Mouse (Mus musculus) embryonic facial prominence, embryonic 11.5 days (tissue): ENCODE data around the gene Sycp2l. TPM values are rescaled to one million over a fixed set of nuclear protein-coding genes. Genes with fewer than 3 reads are reported as not detected.

Experiments used
- ATAC-seq: fragments of 200-750 bp; cut with Nextera tagmentation; replicated peaks from 2 replicates; pipeline ENCODE4 v1.8.0; 2017; ENCODE audit warnings: low read depth; ENCODE audit not compliant: insufficient number of reproducible peaks, low FRiP score, low TSS enrichment
- DNase-seq: peaks from one replicate; pipeline ENCODE4 v3.0.0-alpha.2; 2015; ENCODE audit warnings: low spot score
- H3K27ac ChIP-seq: fragments of 300-500 bp; sonication (generic); replicated peaks from 2 replicates; pipeline ENCODE4 v1.5.1; 2014; ENCODE audit warnings: mild to moderate bottlenecking, low read depth, low read length, control low read depth
- H3K27me3 ChIP-seq: fragments of 300-500 bp; sonication (generic); 2 replicates; pipeline ENCODE4 v1.6.1; 2014; ENCODE audit warnings: mild to moderate bottlenecking, low read length, moderate library complexity, mixed read lengths; ENCODE audit not compliant: control insufficient read depth, insufficient read depth
- H3K36me3 ChIP-seq: fragments of 300-500 bp; sonication (generic); replicated peaks from 2 replicates; pipeline ENCODE4 v1.6.1; 2014; ENCODE audit warnings: low read depth, mild to moderate bottlenecking, low read length, moderate library complexity, mixed read lengths; ENCODE audit not compliant: control insufficient read depth, insufficient read depth
- H3K4me1 ChIP-seq: fragments of 300-500 bp; sonication (generic); 2 replicates; pipeline ENCODE4 v1.6.1; 2014; ENCODE audit warnings: low read length, mixed read lengths; ENCODE audit not compliant: control insufficient read depth, insufficient read depth
- H3K4me2 ChIP-seq: fragments of 300-500 bp; sonication (generic); 2 replicates; pipeline ENCODE4 v1.6.1; 2014; ENCODE audit warnings: low read depth, mild to moderate bottlenecking, control low read depth, low read length, moderate library complexity
- H3K4me3 ChIP-seq: fragments of 300-500 bp; sonication (generic); 2 replicates; pipeline ENCODE4 v1.5.1; 2014; ENCODE audit warnings: low read depth, low read length, control low read depth
- H3K9ac ChIP-seq: fragments of 300-500 bp; sonication (generic); replicated peaks from 2 replicates; pipeline ENCODE4 v1.6.1; 2014; ENCODE audit warnings: mild to moderate bottlenecking, control low read depth, low read length
- H3K9me3 ChIP-seq: fragments of 300-500 bp; sonication (generic); replicated peaks from 2 replicates; pipeline ENCODE4 v1.6.1; 2016; ENCODE audit warnings: mild to moderate bottlenecking, low read length, inconsistent platforms, mixed read lengths; ENCODE audit not compliant: control insufficient read depth
- WGBS: fragments of 180-500 bp; shearing (Covaris S2); extraction: QIAGEN DNeasy Blood & Tissue Kit; methylation state at CpG from one replicate; pipeline ENCODE4 v1.1.7; 2014; 5-methylcytosine and 5-hydroxymethylcytosine counted together
- polyA plus RNA-seq: library from polyadenylated mRNA; unstranded; fragments of >200 nt; fragmentation: Nextera tagmentation; extraction: Ambion mirVana; gene quantifications from 2 replicates; pipeline ENCODE4 v1.2.1, GENCODE M21; 2014

Gene Sycp2l
- polyA plus RNA-seq, 1 experiment from 2014 or later = not detected

DNA sequence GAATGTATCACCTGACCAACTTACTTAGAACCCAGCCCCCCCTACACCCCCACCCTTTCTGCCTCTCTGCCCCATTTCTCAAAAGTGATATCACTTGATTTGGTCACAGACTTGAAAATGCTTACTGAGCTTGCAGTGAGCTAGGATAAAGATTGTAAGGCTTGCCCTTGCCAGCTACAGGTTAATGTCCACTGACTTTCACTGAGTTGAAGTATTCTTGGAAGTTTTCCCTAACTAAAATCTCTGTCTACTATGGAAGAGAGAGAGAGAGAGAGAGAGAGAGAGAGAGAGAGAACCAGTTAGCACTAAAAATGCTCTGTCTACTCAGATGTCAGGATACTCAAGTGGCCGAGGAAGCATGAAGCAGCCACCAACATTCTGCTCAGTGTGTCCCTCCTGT lies 104.9 kb downstream of the Sycp2l start:
- no peak overlapping the region for H3K9ac ChIP-seq
- no peaks in the 10 kb centered on the region for H3K9me3 ChIP-seq
- WGBS = 50% methylated on average over 1 of the region's 1 CpGs
- H3K36me3 ChIP-seq = no peaks in the 10 kb centered on the region
- ATAC-seq (no peak), DNase-seq (no peak)
- H3K4me1 ChIP-seq = no peaks in the 10 kb centered on the region
- no peak overlapping the region for H3K4me2 ChIP-seq
- H3K27ac ChIP-seq = no peak overlapping the region
- H3K4me3 ChIP-seq = peak overlapping the region; percentile 56; the same call in 1 of the 2 replicates
- no peaks in the 10 kb centered on the region for H3K27me3 ChIP-seq

DNA sequence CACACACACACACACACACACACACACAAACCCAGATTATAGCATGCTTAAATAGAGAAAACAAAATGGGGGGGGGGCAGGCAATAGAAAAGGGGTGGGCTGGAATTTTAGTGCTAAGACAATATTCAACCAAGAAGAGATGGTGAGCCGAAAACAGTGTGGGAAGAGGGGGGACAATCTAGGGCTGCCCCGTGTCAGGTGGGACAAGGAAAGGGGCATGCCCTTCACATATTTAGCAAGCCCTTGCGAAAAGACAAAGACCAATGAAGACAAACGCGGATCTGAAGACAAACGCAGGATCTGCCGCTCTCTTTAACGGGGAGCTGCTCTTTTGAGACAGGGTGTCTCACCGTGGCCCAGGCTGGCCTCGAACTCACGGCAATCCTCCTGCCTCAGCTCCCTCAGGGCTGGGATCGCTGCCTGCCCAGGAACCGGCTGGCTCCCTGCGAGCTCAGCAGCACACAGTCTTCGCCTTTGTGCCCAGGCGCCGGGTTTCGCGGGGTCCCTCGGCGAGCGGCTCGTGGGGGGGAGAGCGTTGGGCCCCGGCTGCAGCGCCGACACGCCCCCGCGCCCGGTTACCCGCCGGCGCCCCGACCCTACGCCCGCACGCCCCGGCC lies 105.7 kb downstream of the Sycp2l start:
- H3K9me3 ChIP-seq = no peaks in the 10 kb centered on the region
- ATAC-seq = peak; percentile 84
- peak overlapping the region; percentile 73 for H3K9ac ChIP-seq
- WGBS = 4% methylated on average over 26 of the region's 39 CpGs
- no peak overlapping the region for H3K27ac ChIP-seq
- H3K36me3 ChIP-seq = no peaks in the 10 kb centered on the region
- no peaks in the 10 kb centered on the region for H3K4me1 ChIP-seq
- H3K4me3 ChIP-seq = peak overlapping the region; percentile 56
- no peak for DNase-seq
- H3K4me2 ChIP-seq = peak overlapping the region; percentile 60
- no peaks in the 10 kb centered on the region for H3K27me3 ChIP-seq

DNA sequence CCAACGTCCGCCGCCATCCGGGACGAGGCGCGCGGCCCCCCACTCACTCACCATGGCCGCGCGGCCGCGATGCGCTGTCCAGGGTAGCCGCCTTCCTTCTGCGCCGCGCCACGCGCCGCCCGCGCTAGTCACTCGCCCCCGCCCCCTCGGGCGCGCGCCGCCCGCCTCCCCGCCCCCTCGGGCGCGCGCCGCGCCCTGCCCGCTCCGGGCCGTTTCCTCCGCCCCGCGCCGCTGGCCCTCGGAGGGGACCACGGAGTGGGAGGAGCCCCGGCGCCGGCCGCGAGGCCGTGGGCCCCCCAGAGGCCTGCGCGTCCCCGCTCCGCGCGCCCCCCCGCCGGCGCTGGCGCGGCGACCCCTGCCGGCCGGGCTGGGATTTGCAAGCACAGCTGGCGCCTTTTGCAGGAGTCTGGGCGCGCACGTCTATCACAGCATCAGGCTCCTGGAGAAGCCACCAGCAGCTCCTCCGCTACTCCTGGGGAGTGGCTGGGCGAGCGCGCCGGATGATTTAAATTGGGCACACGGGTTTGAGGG lies 106.3 kb downstream of the Sycp2l start, which contains the start of gene Elovl2:
Elovl2 (minus strand) TSS at position 102 of the 531 bp plus-strand sequence.
- H3K4me2 ChIP-seq = peak within 1 kb of the TSS; percentile 60
- DNase-seq (peak; percentile 90), ATAC-seq (peak; percentile 93)
- no peaks in the 10 kb centered on the region for H3K4me1 ChIP-seq
- peak within 1 kb of the TSS; percentile 56 for H3K4me3 ChIP-seq
- H3K36me3 ChIP-seq = no peaks in the 10 kb centered on the region
- no peak within 1 kb of the TSS for H3K27ac ChIP-seq
- H3K9ac ChIP-seq = peak within 1 kb of the TSS; percentile 73
- no peaks in the 10 kb centered on the region for H3K9me3 ChIP-seq
- H3K27me3 ChIP-seq = no peaks in the 10 kb centered on the region
- WGBS = 1% methylated on average over 50 of the region's 77 CpGs

Other genes starting within 250 kb of the Sycp2l start
- gene Pak1ip1, start 113.3 kb upstream of the Sycp2l start, polyA plus RNA-seq = 78.2 and 79.1 TPM in 2 replicates
- gene Tmem14c, start 98.0 kb upstream of the Sycp2l start, polyA plus RNA-seq = 218 and 225 TPM in 2 replicates
- 0.94 and 1.5 TPM in 2 replicates for gene Mak, start 34.6 kb upstream of the Sycp2l start, polyA plus RNA-seq
- gene Gcm2, start 3.3 kb upstream of the Sycp2l start, polyA plus RNA-seq = not detected in 2 replicates
- gene Elovl2, start 106.1 kb downstream of the Sycp2l start, polyA plus RNA-seq = 22.7 and 24.1 TPM in 2 replicates
- gene Smim13, start 135.5 kb downstream of the Sycp2l start, polyA plus RNA-seq = 15.1 and 15.3 TPM in 2 replicates
- gene Gm17364, start 159.7 kb downstream of the Sycp2l start, polyA plus RNA-seq = not detected in 2 replicates